Mouse (Mus musculus) liver, postnatal 0 days (tissue): Measurements from ENCODE around the gene Tmem174.

Experiments used
- CTCF ChIP-seq: sonication (generic); IDR thresholded peaks from 2 replicates; pipeline ENCODE4 v1.5.1; 2016; ENCODE audit warnings: antibody characterized with exemption, low read depth
- EP300 ChIP-seq: IDR thresholded peaks from 2 replicates; pipeline ENCODE4 v1.6.1; 2016; ENCODE audit warnings: antibody characterized with exemption, low read depth, mild to moderate bottlenecking

DNA sequence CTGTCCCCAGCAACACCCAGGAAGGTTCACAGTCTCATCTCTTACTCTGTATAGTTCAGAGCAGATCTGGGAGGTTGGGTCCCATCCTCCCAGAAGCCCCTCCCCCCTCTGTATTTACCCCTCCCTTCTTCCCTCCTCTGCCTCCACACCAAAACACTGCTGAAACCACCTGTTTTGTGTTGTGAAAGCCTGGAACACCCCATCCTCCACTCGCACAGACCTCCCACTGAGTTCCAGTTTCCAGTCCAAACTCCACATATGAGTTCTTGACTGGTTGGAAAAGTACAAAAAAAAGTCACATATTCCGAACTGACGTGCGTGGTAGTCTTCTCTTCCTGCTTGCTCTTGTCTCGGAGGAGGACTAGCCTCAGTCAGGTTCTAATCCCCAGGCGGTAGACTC, 45.8 kb downstream of the Tmem174 start:
- TF ChIP-seq EP300 (no peak), CTCF (no peak)
